Mouse (Mus musculus): ENCODE data around the gene Rarres2. TPM values are rescaled to one million over a fixed set of nuclear protein-coding genes. Genes with fewer than 3 reads are reported as not detected.
"Not testable (repeated sequence)": the region's sequence is repeated elsewhere in the genome, so short reads cannot be mapped to it uniquely, and the experiment has no call there.

Gene Rarres2
- polyA plus RNA-seq, 1 experiment: not detected

- Histone ChIP-seq H3K27ac (ENCODE audit: insufficient read depth, low read depth, low read length) (no peak overlapping the region), H3K4me1 (ENCODE audit: control insufficient read depth, insufficient read depth, low read length) (peaks cover 13% of the 10 kb centered on the region), H3K4me3 (ENCODE audit: insufficient read depth, low read depth, low read length) (no peak overlapping the region)
- 68% methylated on average over 9 of the region's 9 CpGs for WGBS
- no peak for TF ChIP-seq CTCF (IDR thresholded peaks at IDR 0.05; ENCODE audit: insufficient read depth, low read depth, low read length)
- no peak for TF ChIP-seq POLR2A (IDR thresholded peaks at IDR 0.05; ENCODE audit: insufficient read depth, low read depth, low read length)
Measured at GRCm38 (mm10) chr6:48527901-48528300, 44.7 kb downstream of the Rarres2 start.

GRCm38 (mm10) chr6:48524882-48525281 lies 47.7 kb downstream of the Rarres2 start:
- H3K4me1 ChIP-seq (ENCODE audit: control insufficient read depth, insufficient read depth, low read length); H3K4me3 ChIP-seq (ENCODE audit: insufficient read depth, low read depth, low read length); H3K27ac ChIP-seq (ENCODE audit: insufficient read depth, low read depth, low read length): not testable (repeated sequence)
- 98% methylated on average over 16 of the region's 16 CpGs for WGBS

Other genes starting within 250 kb of the Rarres2 start
- 129 TPM in 1 of 2 replicates, not detected in the other for gene Krba1, start 177.2 kb downstream of the Rarres2 start, polyA plus RNA-seq (2012; ENCODE audit: insufficient read depth, insufficient read length, low replicate concordance, missing spikeins)
- not detected in 2 replicates for gene Zfp467, start 127.0 kb downstream of the Rarres2 start, polyA plus RNA-seq (2012; ENCODE audit: insufficient read depth, insufficient read length, low replicate concordance, missing spikeins)
- gene Sspo, start 124.6 kb downstream of the Rarres2 start, polyA plus RNA-seq (2012; ENCODE audit: insufficient read depth, insufficient read length, low replicate concordance, missing spikeins): not detected in 2 replicates
- gene Atp6v0e2, start 35.2 kb downstream of the Rarres2 start, polyA plus RNA-seq (2012; ENCODE audit: insufficient read depth, insufficient read length, low replicate concordance, missing spikeins): 480 TPM in 1 of 2 replicates, not detected in the other
- gene Lrrc61, start 18.0 kb downstream of the Rarres2 start, polyA plus RNA-seq (2012; ENCODE audit: insufficient read depth, insufficient read length, low replicate concordance, missing spikeins): not detected in 2 replicates
- not detected in 2 replicates for gene Gm45021, start 16.8 kb upstream of the Rarres2 start, polyA plus RNA-seq (2012; ENCODE audit: insufficient read depth, insufficient read length, low replicate concordance, missing spikeins)
- gene Repin1, start 21.1 kb upstream of the Rarres2 start, polyA plus RNA-seq (2012; ENCODE audit: insufficient read depth, insufficient read length, low replicate concordance, missing spikeins): not detected in 2 replicates
- not detected in 2 replicates for gene Gm44965, start 21.2 kb upstream of the Rarres2 start, polyA plus RNA-seq (2012; ENCODE audit: insufficient read depth, insufficient read length, low replicate concordance, missing spikeins)
- gene Zfp775, start 29.3 kb upstream of the Rarres2 start, polyA plus RNA-seq (2012; ENCODE audit: insufficient read depth, insufficient read length, low replicate concordance, missing spikeins): not detected in 2 replicates
- gene AI854703, start 54.0 kb upstream of the Rarres2 start, polyA plus RNA-seq (2012; ENCODE audit: insufficient read depth, insufficient read length, low replicate concordance, missing spikeins): not detected in 2 replicates
- gene Gimap8, start 74.4 kb upstream of the Rarres2 start, polyA plus RNA-seq (2012; ENCODE audit: insufficient read depth, insufficient read length, low replicate concordance, missing spikeins): not detected in 2 replicates
- gene Gimap9, start 103.3 kb upstream of the Rarres2 start, polyA plus RNA-seq (2012; ENCODE audit: insufficient read depth, insufficient read length, low replicate concordance, missing spikeins): not detected in 2 replicates
- not detected in 2 replicates for gene Gimap4, start 111.8 kb upstream of the Rarres2 start, polyA plus RNA-seq (2012; ENCODE audit: insufficient read depth, insufficient read length, low replicate concordance, missing spikeins)
- 336 TPM in 1 of 2 replicates, not detected in the other for gene Gimap6, start 135.4 kb upstream of the Rarres2 start, polyA plus RNA-seq (2012; ENCODE audit: insufficient read depth, insufficient read length, low replicate concordance, missing spikeins)
- gene Gm28053, start 145.8 kb upstream of the Rarres2 start, polyA plus RNA-seq (2012; ENCODE audit: insufficient read depth, insufficient read length, low replicate concordance, missing spikeins): not detected in 2 replicates
- gene Gimap7, start 145.8 kb upstream of the Rarres2 start, polyA plus RNA-seq (2012; ENCODE audit: insufficient read depth, insufficient read length, low replicate concordance, missing spikeins): not detected in 2 replicates
- gene Gimap1, start 166.3 kb upstream of the Rarres2 start, polyA plus RNA-seq (2012; ENCODE audit: insufficient read depth, insufficient read length, low replicate concordance, missing spikeins): not detected in 2 replicates
- not detected in 2 replicates for gene Gimap5, start 173.4 kb upstream of the Rarres2 start, polyA plus RNA-seq (2012; ENCODE audit: insufficient read depth, insufficient read length, low replicate concordance, missing spikeins)
- not detected in 2 replicates for gene Gimap3, start 198.1 kb upstream of the Rarres2 start, polyA plus RNA-seq (2012; ENCODE audit: insufficient read depth, insufficient read length, low replicate concordance, missing spikeins)

Data from olfactory bulb, adult 2 months (tissue).